Mouse (Mus musculus): Measurements from ENCODE around the gene Gm20388.
"Not testable (repeated sequence)": the region's sequence is repeated elsewhere in the genome, so short reads cannot be mapped to it uniquely, and the experiment has no call there.

The Gm20388 gene

GRCm38 (mm10) chr8:123628968-123629755 is 3718.5 kb downstream of the Gm20388 start:
- DNase-seq, result no peak

- DNase-seq, result no peak
Measured at GRCm38 (mm10) chr8:123630058-123630457, 3719.4 kb downstream of the Gm20388 start.

GRCm38 (mm10) chr8:123630841-123631251 is 3720.2 kb downstream of the Gm20388 start:
- no peak for DNase-seq

DNA sequence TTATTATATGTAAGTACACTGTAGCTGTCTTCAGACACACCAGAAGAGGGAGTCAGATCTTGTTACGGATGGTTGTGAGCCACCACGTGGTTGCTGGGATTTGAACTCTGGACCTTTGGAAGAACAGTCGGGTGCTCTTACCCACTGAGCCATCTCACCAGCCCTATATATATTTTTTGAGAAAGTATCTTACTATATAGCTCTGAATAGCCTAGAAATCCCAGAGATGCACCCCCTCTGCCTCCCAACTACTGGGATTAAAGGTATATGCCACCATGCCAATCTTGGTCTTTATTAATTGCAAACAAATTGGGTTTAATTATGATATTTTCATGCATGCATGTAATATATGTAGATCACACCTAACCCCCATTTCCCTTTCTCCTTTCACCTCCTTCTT is 3721.1 kb downstream of the Gm20388 start:
- not testable (repeated sequence) for DNase-seq

GRCm38 (mm10) chr8:123632257-123632656 is 3721.6 kb downstream of the Gm20388 start:
- no peak for DNase-seq

GRCm38 (mm10) chr8:123633801-123634200 is 3723.2 kb downstream of the Gm20388 start:
- no peak for DNase-seq

- no peak for DNase-seq
Measured at GRCm38 (mm10) chr8:123634395-123635131, 3723.9 kb downstream of the Gm20388 start.

DNA sequence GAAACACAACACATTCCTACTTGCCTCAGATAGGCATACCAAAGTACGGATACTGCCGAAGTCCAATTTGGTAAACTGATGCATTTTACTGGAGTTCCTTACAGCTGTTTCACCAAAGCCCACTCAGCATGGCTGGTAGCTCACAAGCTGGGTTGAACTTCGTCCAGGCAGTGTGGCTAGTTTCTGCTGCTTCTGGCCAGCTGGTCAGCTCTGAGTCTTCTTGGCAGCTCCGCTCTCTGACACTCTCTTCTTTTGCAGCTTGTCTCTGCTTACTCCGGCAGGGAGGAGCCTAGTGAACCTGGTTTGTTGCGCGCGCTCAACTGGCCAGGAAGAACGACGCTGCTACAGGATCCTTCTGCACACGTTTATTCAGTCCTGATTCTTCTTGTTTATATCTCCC is 3725.0 kb downstream of the Gm20388 start:
- no peak for DNase-seq

GRCm38 (mm10) chr8:123643330-123644051 is 3732.8 kb downstream of the Gm20388 start:
- DNase-seq, result no peak

DNA sequence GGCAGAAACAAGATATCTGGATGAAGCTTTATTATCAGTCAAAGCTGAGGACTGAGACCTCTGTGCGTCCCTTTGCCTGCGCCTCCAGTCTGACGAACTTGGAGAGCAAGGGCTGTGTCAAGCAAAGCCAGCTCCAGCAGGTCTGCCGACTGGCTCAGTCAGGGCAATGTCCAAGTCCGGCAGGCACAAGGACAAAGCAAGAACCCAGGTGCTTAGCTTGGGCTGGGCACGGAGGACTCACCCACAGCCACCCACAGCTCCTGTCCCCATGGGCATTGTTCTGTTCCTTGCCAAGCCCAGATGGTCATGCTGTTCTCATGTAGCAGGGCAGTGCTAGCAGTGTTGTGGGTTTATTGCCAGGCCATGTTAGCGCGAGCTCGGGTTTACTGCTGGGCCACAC is 3734.6 kb downstream of the Gm20388 start:
- DNase-seq, result no peak

DNA sequence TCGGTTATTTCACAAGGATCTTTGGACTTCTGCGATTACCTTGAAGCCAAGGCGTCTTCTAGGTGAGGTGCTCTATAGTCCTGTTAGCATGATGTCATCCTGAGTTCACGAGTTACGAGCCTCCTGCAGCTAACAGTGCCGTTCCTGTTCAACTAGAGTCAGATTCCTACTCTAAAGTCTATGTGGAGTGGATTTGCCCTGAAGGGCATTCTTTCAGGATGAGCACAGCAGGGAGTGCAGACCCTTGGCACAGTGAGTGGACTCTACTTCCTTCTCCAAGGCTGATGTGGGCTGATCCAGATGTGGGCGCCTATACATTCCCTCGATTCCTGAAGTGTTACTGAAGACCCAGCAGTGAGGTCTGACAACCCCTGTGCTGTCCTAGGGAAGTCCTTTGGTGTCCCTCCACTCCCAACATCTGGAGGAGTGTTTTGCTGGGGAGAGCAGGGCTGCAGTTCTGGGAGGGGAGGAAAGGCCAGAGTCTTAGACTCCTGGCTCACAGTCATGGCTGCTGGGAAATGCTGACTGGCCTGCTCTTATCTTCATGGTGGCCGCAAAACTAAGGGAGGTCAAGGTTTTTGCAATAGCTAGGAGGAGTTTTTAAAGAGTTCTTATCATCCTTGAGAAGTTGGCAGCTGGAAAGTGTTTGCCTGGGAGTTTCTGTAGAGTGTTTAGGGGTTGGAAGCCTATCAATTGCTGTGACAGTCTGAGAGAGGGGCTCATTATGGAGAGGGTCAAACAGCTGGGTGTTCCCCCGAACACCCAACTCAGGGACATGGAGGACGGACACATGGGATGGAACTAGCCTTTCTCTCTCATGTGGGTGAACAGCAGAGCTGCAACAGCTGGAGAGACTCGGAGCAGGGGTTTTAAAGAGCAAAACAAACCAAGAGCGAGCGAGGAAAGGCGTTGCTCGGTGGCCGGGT is 3737.9 kb downstream of the Gm20388 start:
- no peak for DNase-seq

- DNase-seq, result no peak
Measured at GRCm38 (mm10) chr8:123649483-123649882, 3738.8 kb downstream of the Gm20388 start.

GRCm38 (mm10) chr8:123651390-123652098 is 3740.9 kb downstream of the Gm20388 start:
- no peak for DNase-seq

DNA sequence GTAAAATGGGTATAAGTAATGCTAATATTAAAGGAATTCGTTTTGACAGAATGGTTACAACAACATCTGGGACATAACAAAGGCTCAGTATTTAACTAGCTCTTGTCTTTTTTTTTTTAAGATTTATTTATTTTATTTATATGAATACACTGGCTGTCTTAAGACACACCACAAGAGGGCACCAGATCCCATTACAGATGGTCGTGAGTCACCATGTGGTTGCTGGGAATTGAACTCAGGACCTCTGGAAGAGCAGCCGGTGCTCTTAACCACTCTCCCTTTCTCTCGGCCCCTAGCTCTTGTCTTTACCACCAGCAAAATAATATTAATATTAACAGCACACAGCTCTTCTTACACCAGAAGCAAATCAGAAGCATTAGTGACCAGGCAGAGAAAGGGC is 3742.0 kb downstream of the Gm20388 start:
- DNase-seq, result no peak

- DNase-seq, result peak; percentile 29 to 51
Measured at GRCm38 (mm10) chr8:123653308-123653993, 3742.8 kb downstream of the Gm20388 start, which contains the start of gene Rhou. Rhou (plus strand) TSS chr8:123653929.

- no peak for DNase-seq
Measured at GRCm38 (mm10) chr8:123653994-123654569, 3743.4 kb downstream of the Gm20388 start.

DNA sequence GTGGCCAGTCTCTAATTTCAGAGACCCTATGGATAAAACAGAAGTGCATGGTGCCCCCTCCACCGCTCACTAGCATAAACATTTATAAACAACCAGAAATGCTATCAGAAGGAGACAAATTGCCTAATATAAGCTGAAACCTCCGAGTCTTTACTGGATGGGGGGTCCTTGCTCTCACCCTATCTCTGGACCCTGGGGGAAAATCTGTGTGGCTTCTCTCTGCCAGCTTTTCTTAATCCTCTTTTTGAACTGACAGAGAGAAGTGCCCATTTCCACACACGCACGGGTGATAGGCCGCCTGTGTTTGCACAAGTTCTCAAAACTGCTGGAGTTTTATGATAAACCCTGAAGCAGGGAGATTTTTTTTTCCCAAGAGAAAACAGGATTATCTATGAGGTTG is 3744.1 kb downstream of the Gm20388 start:
- DNase-seq, result no peak

DNA sequence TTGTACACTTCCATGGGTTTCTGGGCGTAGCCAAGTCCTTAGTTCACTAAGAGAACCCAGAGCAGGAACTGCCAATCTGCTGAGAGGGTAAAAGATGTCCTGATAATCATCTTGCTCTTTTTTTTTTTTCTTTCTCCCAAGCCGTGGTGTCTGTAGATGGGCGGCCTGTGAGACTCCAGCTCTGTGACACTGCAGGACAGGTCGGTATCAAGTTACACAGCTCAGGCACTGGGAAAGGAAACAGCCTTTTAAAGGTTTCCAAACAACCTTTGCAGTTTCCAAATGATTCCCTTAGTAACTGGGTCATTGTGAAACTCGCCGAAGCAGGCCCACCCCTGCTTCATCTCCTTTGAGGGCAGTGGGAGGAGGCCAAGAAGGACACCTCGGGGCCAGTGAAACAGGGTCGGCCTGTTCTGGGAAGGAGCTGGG is 3744.7 kb downstream of the Gm20388 start:
- DNase-seq, result no peak

DNA sequence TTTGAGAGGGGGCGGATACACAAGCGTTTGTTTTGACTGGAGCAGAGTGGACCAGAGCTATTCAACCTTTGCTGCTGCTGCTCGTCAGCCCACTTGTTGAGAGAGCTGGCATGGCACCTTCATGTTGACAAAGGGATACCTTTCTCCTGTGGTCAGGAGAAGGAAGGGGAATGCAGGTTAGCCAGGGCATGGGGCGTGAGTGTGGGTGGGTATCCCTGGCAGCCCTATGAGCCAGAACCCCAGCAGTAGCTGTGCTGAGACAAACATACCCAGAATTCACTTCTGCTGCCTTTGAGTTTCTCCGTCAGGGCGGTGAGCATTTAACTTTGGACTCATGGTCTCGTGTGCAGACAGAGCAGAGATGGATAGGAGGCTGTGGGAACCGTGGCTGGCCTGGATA is 3747.2 kb downstream of the Gm20388 start:
- DNase-seq, result no peak

GRCm38 (mm10) chr8:123659469-123660057 is 3748.9 kb downstream of the Gm20388 start:
- no peak for DNase-seq
